In genomic region chr4:142337701-142338100, GRCm38 (mm10) we compare ENCODE assay signal across 8 mouse cellular contexts.
DNase-seq lines count a peak whose midpoint lies in the region; ATAC-seq lines count a peak whose summit lies in the region.

No protein-coding gene starts in this region.

- no peak overlapping the region for H3K4me2 ChIP-seq in forebrain, embryonic 13.5 days
- H3K4me2 ChIP-seq in forebrain, embryonic 16.5 days (ENCODE audit: low read length): no peak overlapping the region
- H3K4me2 ChIP-seq in kidney, embryonic 14.5 days (replicated peaks; ENCODE audit: low read depth, low read length): no peak overlapping the region

- H3K4me1 ChIP-seq in forebrain, embryonic 13.5 days: peaks cover 56% of the 10 kb centered on the region
- peaks cover 43% of the 10 kb centered on the region for H3K4me1 ChIP-seq in forebrain, embryonic 16.5 days (replicated peaks; ENCODE audit: control insufficient read depth, insufficient read depth, low read length)
- no peaks in the 10 kb centered on the region for H3K4me1 ChIP-seq in kidney, embryonic 14.5 days (ENCODE audit: control insufficient read depth, insufficient read depth, low read length)
- H3K4me1 ChIP-seq in embryonic facial prominence, embryonic 10.5 days: peaks cover 17% of the 10 kb centered on the region

- WGBS in forebrain, embryonic 13.5 days: 75% methylated on average over 8 of the region's 8 CpGs
- 54% methylated on average over 8 of the region's 8 CpGs for WGBS in forebrain, embryonic 16.5 days
- 94% methylated on average over 8 of the region's 8 CpGs for WGBS in kidney, embryonic 14.5 days
- WGBS in embryonic facial prominence, embryonic 10.5 days: 89% methylated on average over 8 of the region's 8 CpGs

- H3K9ac ChIP-seq in forebrain, embryonic 13.5 days: no peak overlapping the region
- H3K9ac ChIP-seq in forebrain, embryonic 16.5 days (replicated peaks; ENCODE audit: low read depth, low read length): no peak overlapping the region
- H3K9ac ChIP-seq in kidney, embryonic 14.5 days (ENCODE audit: low read depth, low read length): no peak overlapping the region

- ATAC-seq in forebrain, embryonic 13.5 days: no peak
- no peak for ATAC-seq in forebrain, embryonic 16.5 days
- ATAC-seq in kidney, embryonic 14.5 days (ENCODE audit: low FRiP score, low TSS enrichment): no peak
- no peak for ATAC-seq in frontal cortex, adult (ENCODE audit: low TSS enrichment)

- no peaks in the 10 kb centered on the region for H3K36me3 ChIP-seq in forebrain, embryonic 13.5 days (ENCODE audit: poor library complexity, severe bottlenecking)
- no peaks in the 10 kb centered on the region for H3K36me3 ChIP-seq in forebrain, embryonic 16.5 days (ENCODE audit: control insufficient read depth, insufficient read depth)
- H3K36me3 ChIP-seq in kidney, embryonic 14.5 days (ENCODE audit: control insufficient read depth, insufficient read depth, low read length): no peaks in the 10 kb centered on the region
- 0 out of 2 replicates have a peak, but pooled peaks cover 6% of the 10 kb centered on the region for H3K36me3 ChIP-seq in embryonic facial prominence, embryonic 10.5 days (replicated peaks)

- H3K27me3 ChIP-seq in forebrain, embryonic 13.5 days: no peaks in the 10 kb centered on the region
- H3K27me3 ChIP-seq in forebrain, embryonic 16.5 days (replicated peaks; ENCODE audit: control insufficient read depth, insufficient read depth, low read length): no peaks in the 10 kb centered on the region
- no peaks in the 10 kb centered on the region for H3K27me3 ChIP-seq in kidney, embryonic 14.5 days (ENCODE audit: control insufficient read depth, insufficient read depth, low read length)
- no peaks in the 10 kb centered on the region for H3K27me3 ChIP-seq in embryonic facial prominence, embryonic 10.5 days (replicated peaks; ENCODE audit: low read depth, poor library complexity, severe bottlenecking)

- DNase-seq in kidney, adult 9 months: peak; percentile 9
- peak; percentile 62 for DNase-seq in testis, postnatal 10 days (ENCODE audit: low spot score)
- DNase-seq in testis, postnatal 14 days (ENCODE audit: low spot score): no peak
- no peak for DNase-seq in embryonic facial prominence, embryonic 10.5 days (ENCODE audit: low spot score)

- peak overlapping the region; percentile 25; the same call in 1 of the 2 replicates for H3K27ac ChIP-seq in forebrain, embryonic 13.5 days
- no peak overlapping the region for H3K27ac ChIP-seq in forebrain, embryonic 16.5 days (ENCODE audit: low read length)
- no peak overlapping the region for H3K27ac ChIP-seq in kidney, embryonic 14.5 days (ENCODE audit: low read depth, low read length)
- H3K27ac ChIP-seq in embryonic facial prominence, embryonic 10.5 days (replicated peaks): no peak overlapping the region

- H3K4me3 ChIP-seq in forebrain, embryonic 13.5 days: no peak overlapping the region
- H3K4me3 ChIP-seq in forebrain, embryonic 16.5 days (replicated peaks; ENCODE audit: low read length): no peak overlapping the region
- H3K4me3 ChIP-seq in kidney, embryonic 14.5 days (ENCODE audit: low read length): no peak overlapping the region
- H3K4me3 ChIP-seq in embryonic facial prominence, embryonic 10.5 days: no peak overlapping the region

- H3K9me3 ChIP-seq in forebrain, embryonic 13.5 days (replicated peaks): 0 out of 2 replicates have a peak, but pooled peaks cover 4% of the 10 kb centered on the region
- no peaks in the 10 kb centered on the region for H3K9me3 ChIP-seq in forebrain, embryonic 16.5 days (ENCODE audit: control insufficient read depth, low read length)
- H3K9me3 ChIP-seq in kidney, embryonic 14.5 days (ENCODE audit: control insufficient read depth, low read length): no peaks in the 10 kb centered on the region
- no peaks in the 10 kb centered on the region for H3K9me3 ChIP-seq in embryonic facial prominence, embryonic 10.5 days

Comparison
In these comparisons a context has a peak if more than half of its experiments do, and no peak if none do; other contexts are left out.
1. DNase-seq: peak in kidney, adult 9 months (single experiment) and testis, postnatal 10 days (single experiment); none in testis, postnatal 14 days (single experiment) and embryonic facial prominence, embryonic 10.5 days (single experiment).